Comparison of ENCODE assay signal across 8 mouse cellular contexts in genomic region chr17:78455114-78455513, GRCm38 (mm10). TPM values are rescaled to one million over a fixed set of nuclear protein-coding genes. Genes with fewer than 3 reads are reported as not detected.
A peak's percentile ranks its signal among the peaks of the same experiment; 100 is the strongest.
DNase-seq lines count a peak whose midpoint lies in the region; ATAC-seq and TF ChIP-seq lines count a peak whose summit lies in the region.

No protein-coding gene starts in this region.

- H3K36me3 ChIP-seq in ES-E14 (ENCODE audit: control insufficient read depth, insufficient read depth, low read length, poor library complexity, severe bottlenecking), result no peaks in the 10 kb centered on the region
- no peaks in the 10 kb centered on the region for H3K36me3 ChIP-seq in embryonic facial prominence, embryonic 12.5 days
- H3K36me3 ChIP-seq in heart, embryonic 10.5 days, result no peaks in the 10 kb centered on the region
- no peaks in the 10 kb centered on the region for H3K36me3 ChIP-seq in lung, embryonic 14.5 days (ENCODE audit: insufficient read depth)

- 0 out of 2 replicates have a peak, but pooled peaks have one; percentile 35 for ATAC-seq in embryonic facial prominence, embryonic 12.5 days (ENCODE audit: insufficient number of reproducible peaks, insufficient read depth, low FRiP score, low TSS enrichment)
- peak; percentile 64; the same call in 1 of the 2 replicates for ATAC-seq in lung, embryonic 14.5 days (ENCODE audit: insufficient read depth)

- H3K27me3 ChIP-seq in embryonic facial prominence, embryonic 12.5 days, result no peaks in the 10 kb centered on the region
- no peaks in the 10 kb centered on the region for H3K27me3 ChIP-seq in heart, embryonic 10.5 days (ENCODE audit: insufficient read depth, poor library complexity, severe bottlenecking)
- H3K27me3 ChIP-seq in lung, embryonic 14.5 days (ENCODE audit: insufficient read depth, low read length), result no peaks in the 10 kb centered on the region

- 36% methylated on average over 11 of the region's 11 CpGs for WGBS in embryonic facial prominence, embryonic 12.5 days
- WGBS in heart, embryonic 10.5 days, result 35% methylated on average over 11 of the region's 11 CpGs
- 30% methylated on average over 11 of the region's 11 CpGs for WGBS in large intestine, adult 2 months
- 31% methylated on average over 11 of the region's 11 CpGs for WGBS in lung, embryonic 14.5 days

- TF ChIP-seq CTCF in lung, embryonic 14.5 days (IDR thresholded peaks at IDR 0.05; ENCODE audit: low read depth), result peak; percentile 95

- H3K4me3 ChIP-seq in ES-E14 (ENCODE audit: insufficient read depth in 1 of 2, low read depth in 1 of 2, low read length in 2 of 2, poor library complexity in 1 of 2, severe bottlenecking in 1 of 2), result no peak overlapping the region
- no peak overlapping the region for H3K4me3 ChIP-seq in embryonic facial prominence, embryonic 12.5 days
- H3K4me3 ChIP-seq in heart, embryonic 10.5 days, result no peak overlapping the region
- no peak overlapping the region for H3K4me3 ChIP-seq in lung, embryonic 14.5 days (ENCODE audit: low read depth, low read length)

- DNase-seq in ES-E14 (ENCODE audit: low read depth, low spot score), result peak; percentile 77
- peak; percentile 35 to 59 for DNase-seq in adrenal gland, postnatal 4 days (ENCODE audit: low spot score in 2 of 2)
- peak; percentile 83 for DNase-seq in heart, embryonic 10.5 days (ENCODE audit: low spot score)
- peak; percentile 47 for DNase-seq in large intestine, adult 2 months (ENCODE audit: low read depth, low spot score)
- peak; percentile 84 for DNase-seq in lung, embryonic 14.5 days
- peak; percentile 37 for DNase-seq in retina, postnatal 7 days (ENCODE audit: low read depth, low spot score)
- peak; percentile 64 to 70 for DNase-seq in urinary bladder, adult 18-20 months (ENCODE audit: low spot score in 2 of 2)

- H3K4me1 ChIP-seq in ES-E14 (ENCODE audit: control insufficient read depth in 2 of 2, insufficient read depth in 2 of 2, low read length in 2 of 2, poor library complexity in 1 of 2), result no peaks in the 10 kb centered on the region
- H3K4me1 ChIP-seq in embryonic facial prominence, embryonic 12.5 days, result no peaks in the 10 kb centered on the region
- peaks cover 4% of the 10 kb centered on the region; the same call in 1 of the 2 replicates for H3K4me1 ChIP-seq in heart, embryonic 10.5 days
- H3K4me1 ChIP-seq in lung, embryonic 14.5 days (ENCODE audit: insufficient read depth), result no peaks in the 10 kb centered on the region

- H3K9ac ChIP-seq in ES-E14 (ENCODE audit: insufficient read depth, low read depth, low read length, poor library complexity, severe bottlenecking), result no peak overlapping the region
- H3K9ac ChIP-seq in embryonic facial prominence, embryonic 12.5 days, result no peak overlapping the region
- no peak overlapping the region for H3K9ac ChIP-seq in lung, embryonic 14.5 days

- no peak overlapping the region for H3K27ac ChIP-seq in ES-E14 (ENCODE audit: insufficient read depth, low read depth, low read length, poor library complexity, severe bottlenecking)
- no peak overlapping the region for H3K27ac ChIP-seq in embryonic facial prominence, embryonic 12.5 days
- H3K27ac ChIP-seq in heart, embryonic 10.5 days, result no peak overlapping the region
- no peak overlapping the region for H3K27ac ChIP-seq in lung, embryonic 14.5 days (ENCODE audit: low read depth)

- in situ Hi-C loops in ES-E14 (cut with MboI; ENCODE audit: low sequenced_read_pairs in 2 of 2, unreplicated experiment in 2 of 2), result loop anchor here (10.0 to 25.0 kb wide), 2 partner anchors 410 to 418 kb away; no protein-coding TSS in a partner anchor

- H3K9me3 ChIP-seq in ES-E14 (ENCODE audit: control insufficient read depth, insufficient read depth, low read depth, low read length), result no peaks in the 10 kb centered on the region
- H3K9me3 ChIP-seq in embryonic facial prominence, embryonic 12.5 days, result no peaks in the 10 kb centered on the region
- H3K9me3 ChIP-seq in heart, embryonic 10.5 days, result no peaks in the 10 kb centered on the region
- H3K9me3 ChIP-seq in lung, embryonic 14.5 days (ENCODE audit: low read depth, low read length), result no peaks in the 10 kb centered on the region

- H3K4me2 ChIP-seq in embryonic facial prominence, embryonic 12.5 days (replicated peaks), result no peak overlapping the region
- no peak overlapping the region for H3K4me2 ChIP-seq in lung, embryonic 14.5 days

TF ChIP-seq in ES-E14, 5 proteins besides CTCF, POLR2A, EP300 and RAD21:
- no peak for TF ChIP-seq MAFK (IDR thresholded peaks at IDR 0.05; ENCODE audit: insufficient read depth, low read depth, low read length)
- TF ChIP-seq ZNF384 (IDR thresholded peaks at IDR 0.05; ENCODE audit: low read depth, low read length), result no peak
- peak; percentile 78; the same call in 1 of the 2 replicates for TF ChIP-seq ZC3H11A (IDR thresholded peaks at IDR 0.05; ENCODE audit: borderline replicate concordance, low read depth, low read length)

RNA-seq across cellular contexts. Expression of gene Fez2, which starts 37.2 kb away (rescaled TPM):
- 16.5 and 38.2 TPM in 2 replicates for total RNA-seq in ES-E14 (2012; rRNA removed)
- total RNA-seq in adrenal gland, postnatal 4 days (2021), result 10 to 100 TPM; 51.6 to 52.2 TPM
- polyA plus RNA-seq in embryonic facial prominence, embryonic 12.5 days (2016; fragmentation: Nextera tagmentation; extraction: Ambion mirVana), result 42.6 and 43.0 TPM in 2 replicates
- polyA plus RNA-seq in heart, embryonic 10.5 days (2016; fragmentation: Nextera tagmentation; extraction: Ambion mirVana), result 43.7 and 44.9 TPM in 2 replicates
- polyA plus RNA-seq in large intestine, adult 2 months (2012; rRNA removed), result 23.5 and 32.7 TPM in 2 replicates
- 43.5 and 45.0 TPM in 2 replicates for polyA plus RNA-seq in lung, embryonic 14.5 days (2014; fragmentation: Nextera tagmentation; extraction: Ambion mirVana)

RNA-seq across cellular contexts. Expression of gene Vit, which starts 52.8 kb away (rescaled TPM):
- total RNA-seq in ES-E14 (2012; rRNA removed), result not detected in 2 replicates
- 1 to 10 TPM; 2.5 to 3.0 TPM for total RNA-seq in adrenal gland, postnatal 4 days (2021)
- 2.0 and 3.8 TPM in 2 replicates for polyA plus RNA-seq in embryonic facial prominence, embryonic 12.5 days (2016; fragmentation: Nextera tagmentation; extraction: Ambion mirVana)
- 0.12 and 0.23 TPM in 2 replicates for polyA plus RNA-seq in heart, embryonic 10.5 days (2016; fragmentation: Nextera tagmentation; extraction: Ambion mirVana)
- polyA plus RNA-seq in large intestine, adult 2 months (2012; rRNA removed), result 0.34 and 0.63 TPM in 2 replicates
- polyA plus RNA-seq in lung, embryonic 14.5 days (2014; fragmentation: Nextera tagmentation; extraction: Ambion mirVana), result not detected in 2 replicates
